Mouse (Mus musculus): ENCODE results near the gene Fscn1. TPM values are rescaled to one million over a fixed set of nuclear protein-coding genes. Genes with fewer than 3 reads are reported as not detected.
A peak's percentile ranks its signal among the peaks of the same experiment; 100 is the strongest.

Gene Fscn1
- polyA plus RNA-seq, 1 experiment: 634 TPM

GRCm38 (mm10) chr5:142982046-142982801, 22.1 kb downstream of the Fscn1 start:
- TF ChIP-seq POLR2A (IDR thresholded peaks at IDR 0.05; ENCODE audit: borderline replicate concordance, extremely low read depth, insufficient read depth, insufficient read length, poor library complexity, severe bottlenecking) (no peak), CTCF (IDR thresholded peaks at IDR 0.05; ENCODE audit: borderline replicate concordance, extremely low read depth, insufficient read depth, insufficient read length) (no peak)
- no peak for DNase-seq (ENCODE audit: low read depth)

DNA sequence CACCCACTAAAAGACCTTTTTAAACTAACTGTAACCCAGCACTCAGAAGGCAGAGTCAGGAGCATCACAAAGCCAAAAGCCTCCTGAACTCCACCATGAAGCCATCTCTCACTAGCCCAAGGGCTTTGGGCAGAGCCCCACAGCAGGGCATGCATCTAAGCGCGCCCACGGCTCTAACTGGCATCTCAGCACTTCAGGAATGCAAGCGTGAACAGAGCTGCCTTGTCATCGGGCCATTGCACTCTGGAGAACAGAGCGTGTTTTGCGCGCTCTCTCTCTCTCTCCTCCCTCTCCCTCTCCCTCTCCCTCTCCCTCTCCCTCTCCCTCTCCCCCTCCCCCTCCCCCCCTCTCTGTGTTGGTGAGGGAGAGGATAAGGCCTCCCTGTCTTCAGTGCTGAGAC, 23.0 kb downstream of the Fscn1 start:
- TF ChIP-seq CTCF (IDR thresholded peaks at IDR 0.05; ENCODE audit: borderline replicate concordance, extremely low read depth, insufficient read depth, insufficient read length) (no peak), POLR2A (IDR thresholded peaks at IDR 0.05; ENCODE audit: borderline replicate concordance, extremely low read depth, insufficient read depth, insufficient read length, poor library complexity, severe bottlenecking) (no peak)
- DNase-seq (ENCODE audit: low read depth): peak; percentile 25

- DNase-seq (ENCODE audit: low read depth): no peak
- no peak for TF ChIP-seq CTCF (IDR thresholded peaks at IDR 0.05; ENCODE audit: borderline replicate concordance, extremely low read depth, insufficient read depth, insufficient read length)
- TF ChIP-seq POLR2A (IDR thresholded peaks at IDR 0.05; ENCODE audit: borderline replicate concordance, extremely low read depth, insufficient read depth, insufficient read length, poor library complexity, severe bottlenecking): no peak
These were observed 24.1 kb downstream of the Fscn1 start for GRCm38 (mm10) chr5:142984271-142984670.

GRCm38 (mm10) chr5:142988520-142988919, 28.4 kb downstream of the Fscn1 start:
- no peak for TF ChIP-seq CTCF (IDR thresholded peaks at IDR 0.05; ENCODE audit: borderline replicate concordance, extremely low read depth, insufficient read depth, insufficient read length)
- TF ChIP-seq POLR2A (IDR thresholded peaks at IDR 0.05; ENCODE audit: borderline replicate concordance, extremely low read depth, insufficient read depth, insufficient read length, poor library complexity, severe bottlenecking): no peak
- DNase-seq (ENCODE audit: low read depth): peak; percentile 79

DNA sequence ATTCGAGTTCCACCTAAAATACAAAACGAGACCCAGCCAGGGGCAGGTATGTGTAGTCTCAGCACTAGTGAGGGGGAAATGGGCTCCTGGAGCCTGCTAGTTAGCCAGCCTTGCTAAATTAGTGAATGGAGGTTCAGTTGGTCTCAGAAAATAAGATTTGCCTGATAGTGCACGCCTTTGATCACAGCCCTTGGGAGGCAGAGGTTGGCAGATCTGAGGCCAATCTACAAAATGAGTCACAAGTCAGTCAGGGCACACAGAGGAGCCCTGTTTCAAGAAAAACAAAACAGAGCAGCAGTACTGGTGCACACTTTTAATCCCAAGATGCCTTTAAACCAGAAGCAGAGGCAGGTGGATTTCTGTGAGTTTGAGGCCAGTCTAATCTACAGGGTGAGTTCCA, 29.0 kb downstream of the Fscn1 start:
- no peak for DNase-seq (ENCODE audit: low read depth)
- TF ChIP-seq POLR2A (IDR thresholded peaks at IDR 0.05; ENCODE audit: borderline replicate concordance, extremely low read depth, insufficient read depth, insufficient read length, poor library complexity, severe bottlenecking) (no peak), CTCF (IDR thresholded peaks at IDR 0.05; ENCODE audit: borderline replicate concordance, extremely low read depth, insufficient read depth, insufficient read length) (no peak)

GRCm38 (mm10) chr5:142994746-142995145, 34.6 kb downstream of the Fscn1 start:
- no peak for DNase-seq (ENCODE audit: low read depth)
- TF ChIP-seq CTCF (IDR thresholded peaks at IDR 0.05; ENCODE audit: borderline replicate concordance, extremely low read depth, insufficient read depth, insufficient read length) (no peak), POLR2A (IDR thresholded peaks at IDR 0.05; ENCODE audit: borderline replicate concordance, extremely low read depth, insufficient read depth, insufficient read length, poor library complexity, severe bottlenecking) (no peak)

GRCm38 (mm10) chr5:142997526-142997925, 37.4 kb downstream of the Fscn1 start:
- no peak for TF ChIP-seq POLR2A (IDR thresholded peaks at IDR 0.05; ENCODE audit: borderline replicate concordance, extremely low read depth, insufficient read depth, insufficient read length, poor library complexity, severe bottlenecking)
- DNase-seq (ENCODE audit: low read depth): no peak

DNA sequence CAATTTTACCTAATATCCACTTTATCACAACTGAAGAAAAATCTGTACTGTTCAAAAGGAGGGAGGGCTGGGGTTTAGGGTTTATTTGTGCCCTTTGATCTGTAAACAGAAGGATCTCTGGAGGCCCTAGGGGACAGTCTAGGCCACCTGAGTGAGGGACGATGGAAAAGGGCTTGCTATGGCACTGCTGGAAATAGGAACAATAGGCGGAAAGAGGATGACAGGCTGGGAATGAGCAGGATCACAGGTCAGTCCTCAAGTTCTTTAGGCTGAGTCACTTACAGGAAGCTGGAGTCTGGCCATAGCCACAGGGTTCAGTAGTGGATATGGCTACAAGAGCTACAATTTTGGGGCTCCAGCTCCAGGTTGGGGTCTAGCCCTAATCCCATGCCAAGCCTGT, 38.0 kb downstream of the Fscn1 start:
- no peak for TF ChIP-seq CTCF (IDR thresholded peaks at IDR 0.05; ENCODE audit: borderline replicate concordance, extremely low read depth, insufficient read depth, insufficient read length)
- no peak for TF ChIP-seq POLR2A (IDR thresholded peaks at IDR 0.05; ENCODE audit: borderline replicate concordance, extremely low read depth, insufficient read depth, insufficient read length, poor library complexity, severe bottlenecking)
- no peak for DNase-seq (ENCODE audit: low read depth)

DNA sequence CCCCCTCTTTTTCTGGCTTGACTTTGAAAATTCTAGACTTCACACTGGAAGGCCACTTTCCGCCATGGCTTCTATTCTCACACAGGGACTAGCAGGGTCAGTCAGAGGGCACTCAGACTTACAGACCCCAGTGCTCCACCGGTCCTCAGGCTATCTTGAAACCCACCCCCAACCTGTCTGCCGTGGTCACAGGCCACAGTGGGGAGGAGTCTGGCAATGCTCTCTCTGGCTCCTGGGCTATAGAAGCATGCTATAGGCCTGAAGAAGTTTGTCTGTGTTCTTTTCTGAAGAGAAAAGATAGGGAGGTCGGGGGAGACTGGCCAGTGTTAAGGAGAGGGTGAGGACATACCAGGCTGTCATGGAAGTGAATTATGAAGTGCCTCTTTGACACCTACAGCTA, 39.9 kb downstream of the Fscn1 start:
- no peak for DNase-seq (ENCODE audit: low read depth)
- TF ChIP-seq POLR2A (IDR thresholded peaks at IDR 0.05; ENCODE audit: borderline replicate concordance, extremely low read depth, insufficient read depth, insufficient read length, poor library complexity, severe bottlenecking) (no peak), CTCF (IDR thresholded peaks at IDR 0.05; ENCODE audit: borderline replicate concordance, extremely low read depth, insufficient read depth, insufficient read length) (no peak)

GRCm38 (mm10) chr5:143000654-143001500, 40.7 kb downstream of the Fscn1 start:
- peak; percentile 61 for DNase-seq (ENCODE audit: low read depth)
- TF ChIP-seq CTCF (IDR thresholded peaks at IDR 0.05; ENCODE audit: borderline replicate concordance, extremely low read depth, insufficient read depth, insufficient read length): no peak
- TF ChIP-seq POLR2A (IDR thresholded peaks at IDR 0.05; ENCODE audit: borderline replicate concordance, extremely low read depth, insufficient read depth, insufficient read length, poor library complexity, severe bottlenecking): no peak

GRCm38 (mm10) chr5:143009383-143009782, 49.2 kb downstream of the Fscn1 start:
- DNase-seq (ENCODE audit: low read depth): peak; percentile 62
- TF ChIP-seq POLR2A (IDR thresholded peaks at IDR 0.05; ENCODE audit: borderline replicate concordance, extremely low read depth, insufficient read depth, insufficient read length, poor library complexity, severe bottlenecking): no peak
- TF ChIP-seq CTCF (IDR thresholded peaks at IDR 0.05; ENCODE audit: borderline replicate concordance, extremely low read depth, insufficient read depth, insufficient read length): no peak
